Mouse (Mus musculus) liver, embryonic 14.5 days (tissue): ENCODE measurements at regions not wholly inside any gene's neighbourhood (a gene's known extent, or its start where the extent isn't known, plus 50 kb on each side); places are given as distances from the start of the nearest gene placed in this dataset.

Source experiments
- ATAC-seq: fragments of 200-750 bp; cut with Nextera tagmentation; 2 replicates; pipeline ENCODE4 v1.8.0; 2017; ENCODE audit warnings: moderate number of reproducible peaks, mild to moderate bottlenecking, moderate library complexity; ENCODE audit not compliant: insufficient read depth
- DNase-seq, 3 experiments: peaks; one replicate each; pipeline ENCODE4 v3.0.0-alpha.2; 2012 to 2013; ENCODE audit warnings: low read depth in 3 of 3, low spot score in 3 of 3
- H3K27ac ChIP-seq: fragments of 300-500 bp; sonication (generic); 2 replicates; pipeline ENCODE4 v1.5.1; 2014; ENCODE audit warnings: moderate library complexity, mild to moderate bottlenecking, control low read depth, inconsistent platforms
- H3K27me3 ChIP-seq: fragments of 300-500 bp; sonication (generic); 2 replicates; pipeline ENCODE4 v1.6.1; 2014; ENCODE audit warnings: mild to moderate bottlenecking, low read length, moderate library complexity; ENCODE audit not compliant: control insufficient read depth, insufficient read depth
- H3K36me3 ChIP-seq: fragments of 300-500 bp; sonication (generic); replicated peaks from 2 replicates; pipeline ENCODE4 v1.6.1; 2014; ENCODE audit warnings: low read depth; ENCODE audit not compliant: control insufficient read depth, insufficient read depth
- H3K4me1 ChIP-seq, 2 experiments: fragments of 200-500 bp in 1 of 2; fragments of 300-500 bp in 1 of 2; sonication (generic) in 1 of 2; replicated peaks; 2 replicates each; pipeline ENCODE4 v1.6.1; 2012 to 2014; ENCODE audit warnings: antibody characterized with exemption in 1 of 2, inconsistent platforms in 1 of 2, low read length in 1 of 2; ENCODE audit not compliant: control insufficient read depth in 2 of 2, insufficient read depth in 2 of 2
- H3K4me2 ChIP-seq: fragments of 300-500 bp; sonication (generic); 2 replicates; pipeline ENCODE4 v1.6.1; 2014; ENCODE audit warnings: low read depth, mild to moderate bottlenecking, control low read depth, moderate library complexity
- H3K4me3 ChIP-seq, 2 experiments: fragments of 200-500 bp in 1 of 2; fragments of 300-500 bp in 1 of 2; sonication (generic) in 1 of 2; 2 replicates each; pipeline ENCODE4 v1.5.1; 2012 to 2014; ENCODE audit warnings: low read depth in 2 of 2, low read length in 2 of 2, mild to moderate bottlenecking in 2 of 2, control low read depth in 1 of 2, inconsistent platforms in 1 of 2, moderate library complexity in 1 of 2; ENCODE audit not compliant: insufficient read depth in 1 of 2
- H3K9ac ChIP-seq: fragments of 300-500 bp; sonication (generic); replicated peaks from 2 replicates; pipeline ENCODE4 v1.6.1; 2014; ENCODE audit warnings: mild to moderate bottlenecking, control low read depth, moderate library complexity
- H3K9me3 ChIP-seq: fragments of 300-500 bp; sonication (generic); 2 replicates; pipeline ENCODE4 v1.6.1; 2016; ENCODE audit warnings: low read length, mixed read lengths; ENCODE audit not compliant: control insufficient read depth
- CTCF ChIP-seq: IDR thresholded peaks from 2 replicates; pipeline ENCODE4 v1.5.1; 2016; ENCODE audit warnings: antibody characterized with exemption, low read depth, control low read depth
- EP300 ChIP-seq: IDR thresholded peaks from 2 replicates; pipeline ENCODE4 v1.6.1; 2016; ENCODE audit warnings: antibody characterized with exemption, low read depth
- WGBS: fragments of 180-500 bp; shearing (Covaris S2); extraction: QIAGEN DNeasy Blood & Tissue Kit; methylation state at CpG from one replicate; pipeline ENCODE4 v1.1.7; 2014; ENCODE audit not compliant: insufficient replicate concordance; 5-methylcytosine and 5-hydroxymethylcytosine counted together

GRCm38 (mm10) chr15:62086037-62086436 lies 1163.2 kb upstream of the A1bg start:
- no peaks in the 10 kb centered on the region for H3K9me3 ChIP-seq
- ATAC-seq: no peak
- DNase-seq: no peak
- no peak overlapping the region for H3K4me3 ChIP-seq
- H3K36me3 ChIP-seq: no peaks in the 10 kb centered on the region
- no peak for TF ChIP-seq EP300
- TF ChIP-seq CTCF: no peak
- 0 out of 4 replicates have a peak, but pooled peaks cover 0 to 2% of the 10 kb centered on the region in 2 experiments for H3K4me1 ChIP-seq
- H3K27me3 ChIP-seq: no peaks in the 10 kb centered on the region
- WGBS: 75% methylated on average over 3 of the region's 3 CpGs
- no peak overlapping the region for H3K4me2 ChIP-seq
- no peak overlapping the region for H3K27ac ChIP-seq
- H3K9ac ChIP-seq: no peak overlapping the region

DNA sequence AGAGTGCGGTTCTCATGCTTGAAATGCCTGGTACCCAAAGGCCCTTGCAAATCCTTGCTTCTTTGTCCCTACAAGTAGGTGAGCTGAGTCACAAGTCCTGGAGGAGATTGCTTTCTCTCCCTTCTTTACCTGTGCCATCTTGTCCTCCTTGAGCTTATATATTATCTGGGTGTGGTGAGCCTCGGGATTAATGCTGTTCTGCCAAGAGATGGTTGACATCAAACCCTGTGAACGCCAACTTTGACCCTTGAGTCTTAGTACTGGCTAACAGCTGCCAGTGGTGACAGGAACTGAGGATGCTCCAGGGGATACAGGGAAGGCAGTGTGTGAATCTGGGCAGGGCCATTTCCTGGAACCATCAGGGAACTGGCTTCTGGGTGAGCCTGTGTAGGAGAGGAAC lies 1160.5 kb upstream of the A1bg start:
- Histone ChIP-seq H3K4me3 (no peak overlapping the region), H3K9ac (no peak overlapping the region), H3K9me3 (no peaks in the 10 kb centered on the region), H3K4me2 (no peak overlapping the region), H3K36me3 (no peaks in the 10 kb centered on the region), H3K27ac (no peak overlapping the region), H3K4me1 (peaks cover 8 to 11% of the 10 kb centered on the region in 2 experiments), H3K27me3 (no peaks in the 10 kb centered on the region)
- ATAC-seq: no peak
- TF ChIP-seq CTCF (no peak), EP300 (no peak)
- WGBS: 69% methylated on average over 3 of the region's 3 CpGs
- DNase-seq: no peak

GRCm38 (mm10) chr15:62082539-62082938 lies 1159.7 kb upstream of the A1bg start:
- no peak for DNase-seq
- H3K9me3 ChIP-seq: no peaks in the 10 kb centered on the region
- H3K4me1 ChIP-seq: peaks cover 8 to 11% of the 10 kb centered on the region in 2 experiments
- TF ChIP-seq EP300: no peak
- no peak for TF ChIP-seq CTCF
- 84% methylated on average over 2 of the region's 2 CpGs for WGBS
- H3K36me3 ChIP-seq: no peaks in the 10 kb centered on the region
- no peak overlapping the region for H3K4me3 ChIP-seq
- no peak for ATAC-seq
- H3K4me2 ChIP-seq: no peak overlapping the region
- H3K27me3 ChIP-seq: no peaks in the 10 kb centered on the region
- H3K27ac ChIP-seq: no peak overlapping the region
- H3K9ac ChIP-seq: no peak overlapping the region

DNA sequence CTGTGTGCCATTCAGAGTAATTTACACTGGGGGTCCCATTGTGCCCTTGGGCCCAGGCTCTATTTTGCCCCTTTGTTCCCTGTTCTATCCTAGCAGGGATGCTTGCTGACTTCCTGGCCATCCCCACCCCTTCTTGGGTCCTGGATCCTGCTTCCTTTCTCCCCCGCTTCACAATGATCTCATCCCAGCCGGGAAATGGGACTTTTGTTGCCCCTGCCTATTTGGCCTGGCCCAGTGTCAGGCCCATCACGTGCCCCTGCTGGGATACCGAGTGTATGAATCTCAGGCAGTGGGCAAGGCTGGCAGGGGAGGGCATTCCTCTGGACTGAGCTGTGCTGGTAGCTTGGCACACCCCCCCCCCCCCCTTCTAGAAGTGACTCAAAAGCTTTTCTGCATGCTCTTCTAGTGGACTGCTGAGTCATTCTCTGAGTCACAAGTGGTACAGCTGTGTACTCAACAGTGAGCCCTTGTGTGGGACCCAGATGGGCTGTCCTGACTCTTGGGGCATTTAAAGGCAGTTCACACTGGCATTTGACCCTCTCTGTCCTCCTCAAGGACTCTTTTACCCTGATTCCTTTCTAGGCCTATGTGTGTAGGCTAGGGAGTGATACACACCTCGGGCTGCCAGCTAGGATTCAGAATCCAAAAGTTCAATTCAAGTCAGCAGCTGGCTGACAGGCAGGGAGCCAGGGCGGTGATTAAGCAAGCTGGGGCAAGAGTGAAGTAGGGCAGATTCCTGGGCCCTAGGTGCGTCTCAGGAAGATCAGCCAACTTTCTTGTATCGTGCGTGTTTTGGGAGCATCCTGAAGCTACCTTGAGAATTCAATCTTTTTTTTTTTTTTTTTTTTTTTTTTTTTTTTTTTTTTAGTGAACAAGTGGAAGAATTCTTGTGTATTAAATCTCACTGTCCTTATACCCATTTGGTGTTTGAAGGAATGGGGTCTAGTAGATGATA lies 1156.6 kb upstream of the A1bg start:
- Histone ChIP-seq H3K4me1 (peaks cover 8 to 11% of the 10 kb centered on the region in 2 experiments), H3K27me3 (no peaks in the 10 kb centered on the region), H3K27ac (peak overlapping the region; percentile 42), H3K4me2 (no peak overlapping the region), H3K9ac (no peak overlapping the region), H3K9me3 (no peaks in the 10 kb centered on the region), H3K4me3 (no peak overlapping the region), H3K36me3 (no peaks in the 10 kb centered on the region)
- TF ChIP-seq EP300: no peak
- no peak for TF ChIP-seq CTCF
- 70% methylated on average over 9 of the region's 9 CpGs for WGBS
- peak; percentile 79 for ATAC-seq
- peak; percentile 30 to 60 (median 52) for DNase-seq

- no peaks in the 10 kb centered on the region for H3K36me3 ChIP-seq
- H3K9ac ChIP-seq: no peak overlapping the region
- H3K4me3 ChIP-seq: no peak overlapping the region
- H3K27ac ChIP-seq: no peak overlapping the region
- no peaks in the 10 kb centered on the region for H3K9me3 ChIP-seq
- DNase-seq (no peak), ATAC-seq (no peak)
- 65% methylated on average over 5 of the region's 5 CpGs for WGBS
- H3K27me3 ChIP-seq: no peaks in the 10 kb centered on the region
- peaks cover 8 to 13% of the 10 kb centered on the region in 2 experiments for H3K4me1 ChIP-seq
- no peak overlapping the region for H3K4me2 ChIP-seq
- TF ChIP-seq EP300: no peak
- TF ChIP-seq CTCF: no peak
These were observed 1153.9 kb upstream of the A1bg start for GRCm38 (mm10) chr15:62076552-62077234.
